Mouse (Mus musculus): ENCODE measurements around the gene Dcp1b. TPM values are rescaled to one million over a fixed set of nuclear protein-coding genes. Genes with fewer than 3 reads are reported as not detected.

Gene Dcp1b
- polyA plus RNA-seq, 1 experiment from 2014 or later = 10.6 TPM

DNA sequence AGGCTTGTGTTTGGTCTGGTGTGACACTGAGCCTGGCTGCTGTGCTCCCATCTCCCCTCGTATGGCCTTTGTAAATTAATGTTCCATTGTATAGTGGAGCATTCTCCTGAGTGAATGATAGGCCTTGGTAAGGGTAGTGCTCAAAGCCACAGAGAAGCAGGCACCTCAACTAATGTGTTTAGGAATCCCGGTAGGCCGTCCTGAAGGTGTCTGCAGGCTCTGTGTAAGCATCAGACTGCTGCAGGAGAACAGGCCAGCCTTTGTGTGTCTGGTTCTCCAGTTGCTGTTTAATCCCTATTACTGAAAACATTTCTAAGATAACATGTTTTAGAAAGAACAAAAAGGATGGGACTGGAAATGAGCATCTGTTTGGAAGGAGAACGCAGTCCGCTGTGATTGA is 43.5 kb downstream of the Dcp1b start:
- Histone ChIP-seq H3K4me3 (ENCODE audit: low read length) (no peak overlapping the region), H3K27me3 (replicated peaks; ENCODE audit: control insufficient read depth, insufficient read depth, low read length) (no peaks in the 10 kb centered on the region), H3K27ac (ENCODE audit: low read depth, low read length) (no peak overlapping the region), H3K4me1 (ENCODE audit: control insufficient read depth, insufficient read depth, low read depth, low read length) (peaks cover 2% of the 10 kb centered on the region; the same call in 1 of the 2 replicates), H3K9ac (ENCODE audit: low read depth, low read length) (no peak overlapping the region), H3K9me3 (ENCODE audit: control insufficient read depth, low read length) (no peaks in the 10 kb centered on the region), H3K36me3 (ENCODE audit: control insufficient read depth, insufficient read depth, low read length) (peaks cover 15% of the 10 kb centered on the region), H3K4me2 (ENCODE audit: low read length) (no peak overlapping the region)
- WGBS = 85% methylated on average over 5 of the region's 5 CpGs
- ATAC-seq = no peak

DNA sequence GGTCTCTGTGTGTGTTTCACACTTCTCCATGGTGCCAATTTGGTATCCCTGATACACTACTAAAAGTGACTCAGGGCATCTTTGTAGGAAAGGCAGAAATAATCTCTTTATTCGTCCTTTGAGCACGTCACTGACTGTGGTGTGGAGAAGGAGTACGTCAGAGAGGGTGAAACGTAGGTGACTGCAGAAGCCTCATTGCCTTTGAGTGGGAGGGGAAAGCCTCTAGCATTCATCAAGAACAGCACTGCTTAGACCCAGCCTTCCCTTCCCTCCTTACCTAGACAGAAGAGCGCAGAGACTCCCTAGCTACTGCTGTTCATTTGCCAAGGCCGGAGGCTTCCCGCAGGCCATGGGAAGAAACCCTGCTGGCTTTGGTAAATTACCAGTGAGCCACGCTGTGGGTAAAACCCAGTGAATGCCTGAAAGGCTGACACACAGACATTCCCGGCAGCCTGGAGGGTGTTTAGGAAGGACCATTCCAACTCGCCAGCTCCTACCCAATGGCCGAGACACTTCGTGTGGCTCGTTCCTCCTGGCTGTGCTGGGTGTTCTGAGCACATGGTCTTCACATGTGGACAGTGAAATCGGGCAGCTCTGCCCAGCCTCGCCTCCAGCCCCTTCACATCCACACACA is 44.3 kb downstream of the Dcp1b start:
- WGBS = 64% methylated on average over 15 of the region's 15 CpGs
- peaks cover 14% of the 10 kb centered on the region for H3K36me3 ChIP-seq (ENCODE audit: control insufficient read depth, insufficient read depth, low read length)

DNA sequence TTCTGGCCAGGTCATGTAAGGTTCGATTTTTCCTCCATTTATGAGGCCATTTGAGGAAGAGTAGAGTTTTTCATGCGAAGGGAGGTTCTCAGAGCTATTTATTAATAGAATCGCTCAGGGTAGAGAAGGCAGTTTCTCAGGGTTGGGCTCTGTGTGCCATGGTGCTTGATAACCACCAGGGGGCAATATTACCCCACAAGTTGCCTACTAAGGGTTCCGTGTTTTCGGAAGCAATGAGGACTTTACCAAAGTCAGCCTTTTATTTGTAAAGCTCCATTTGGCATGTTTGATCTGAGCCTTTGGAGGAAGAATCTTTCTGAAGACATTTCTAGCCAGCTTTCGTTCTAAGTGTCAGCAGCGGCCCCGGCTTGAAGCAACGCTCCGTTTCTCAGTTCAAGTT is 45.2 kb downstream of the Dcp1b start:
- H3K4me3 ChIP-seq (ENCODE audit: low read length) = no peak overlapping the region
- peaks cover 5% of the 10 kb centered on the region; the same call in 1 of the 2 replicates for H3K36me3 ChIP-seq (ENCODE audit: control insufficient read depth, insufficient read depth, low read length)
- no peak overlapping the region for H3K9ac ChIP-seq (ENCODE audit: low read depth, low read length)
- peaks cover 14% of the 10 kb centered on the region for H3K4me1 ChIP-seq (ENCODE audit: control insufficient read depth, insufficient read depth, low read depth, low read length)
- H3K9me3 ChIP-seq (ENCODE audit: control insufficient read depth, low read length) = no peaks in the 10 kb centered on the region
- WGBS = 49% methylated on average over 10 of the region's 10 CpGs
- ATAC-seq = peak; percentile 69
- no peak overlapping the region for H3K27ac ChIP-seq (ENCODE audit: low read depth, low read length)
- H3K27me3 ChIP-seq (replicated peaks; ENCODE audit: control insufficient read depth, insufficient read depth, low read length) = no peaks in the 10 kb centered on the region
- no peak overlapping the region for H3K4me2 ChIP-seq (ENCODE audit: low read length)

More for the DNA sequence above, 44.3 kb downstream of the Dcp1b start:
- no peak overlapping the region for H3K4me2 ChIP-seq (ENCODE audit: low read length)
- H3K4me3 ChIP-seq (ENCODE audit: low read length) = no peak overlapping the region
- H3K27ac ChIP-seq (ENCODE audit: low read depth, low read length) = no peak overlapping the region
- H3K9ac ChIP-seq (ENCODE audit: low read depth, low read length) = no peak overlapping the region
- no peaks in the 10 kb centered on the region for H3K9me3 ChIP-seq (ENCODE audit: control insufficient read depth, low read length)
- no peak for ATAC-seq
- peaks cover 4% of the 10 kb centered on the region for H3K4me1 ChIP-seq (ENCODE audit: control insufficient read depth, insufficient read depth, low read depth, low read length)
- no peaks in the 10 kb centered on the region for H3K27me3 ChIP-seq (replicated peaks; ENCODE audit: control insufficient read depth, insufficient read depth, low read length)

DNA sequence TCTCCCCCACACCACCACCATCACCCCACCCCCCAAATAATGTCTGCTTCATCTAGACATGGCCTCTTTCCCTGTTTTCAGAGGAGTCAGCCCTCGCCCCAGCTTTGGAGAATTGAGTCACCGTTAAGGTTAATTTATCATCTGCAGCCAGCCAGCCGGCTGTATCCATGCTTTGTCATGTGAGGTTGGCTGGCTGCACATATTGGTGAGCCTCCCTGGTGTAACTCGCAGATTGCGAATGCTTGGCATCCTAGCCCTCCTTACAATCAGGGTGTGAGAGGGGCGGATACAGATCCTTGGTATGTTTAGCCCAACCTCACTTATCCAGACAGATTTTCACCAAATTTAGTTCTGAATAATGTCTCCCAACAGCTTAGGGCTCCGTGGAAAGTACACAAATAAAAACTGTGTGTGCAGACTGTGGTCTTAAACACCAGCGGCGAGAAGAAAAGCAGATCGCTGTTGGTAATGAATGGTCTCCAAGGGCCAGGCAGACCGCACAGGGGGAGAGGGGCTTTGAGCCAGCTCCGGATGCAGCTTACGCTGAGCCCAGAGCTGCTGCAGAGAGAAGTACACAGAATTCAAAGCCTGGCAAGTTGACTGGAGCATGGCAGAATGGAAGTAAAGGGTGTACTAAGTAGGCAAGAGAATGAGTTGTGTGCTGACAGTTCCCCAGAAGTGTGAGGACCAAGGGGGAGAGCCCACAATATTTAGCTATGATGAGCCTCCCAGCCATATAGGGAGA is 49.6 kb downstream of the Dcp1b start:
- Histone ChIP-seq H3K9me3 (ENCODE audit: control insufficient read depth, low read length) (no peaks in the 10 kb centered on the region), H3K4me1 (ENCODE audit: control insufficient read depth, insufficient read depth, low read depth, low read length) (peaks cover 20% of the 10 kb centered on the region), H3K36me3 (ENCODE audit: control insufficient read depth, insufficient read depth, low read length) (no peaks in the 10 kb centered on the region), H3K9ac (ENCODE audit: low read depth, low read length) (0 out of 2 replicates have a peak overlapping the region, but pooled peaks have one; percentile 9), H3K27me3 (replicated peaks; ENCODE audit: control insufficient read depth, insufficient read depth, low read length) (no peaks in the 10 kb centered on the region), H3K4me3 (ENCODE audit: low read length) (no peak overlapping the region), H3K27ac (ENCODE audit: low read depth, low read length) (peak overlapping the region; percentile 73), H3K4me2 (ENCODE audit: low read length) (peak overlapping the region; percentile 4; the same call in 1 of the 2 replicates)
- 32% methylated on average over 13 of the region's 13 CpGs for WGBS
- peak; percentile 82 for ATAC-seq

- Histone ChIP-seq H3K4me1 (ENCODE audit: control insufficient read depth, insufficient read depth, low read depth, low read length) (peaks cover 20% of the 10 kb centered on the region), H3K36me3 (ENCODE audit: control insufficient read depth, insufficient read depth, low read length) (no peaks in the 10 kb centered on the region), H3K4me2 (ENCODE audit: low read length) (peak overlapping the region; percentile 4; the same call in 1 of the 2 replicates), H3K27me3 (replicated peaks; ENCODE audit: control insufficient read depth, insufficient read depth, low read length) (no peaks in the 10 kb centered on the region), H3K27ac (ENCODE audit: low read depth, low read length) (peak overlapping the region; percentile 73; the same call in 1 of the 2 replicates), H3K4me3 (ENCODE audit: low read length) (no peak overlapping the region), H3K9ac (ENCODE audit: low read depth, low read length) (0 out of 2 replicates have a peak overlapping the region, but pooled peaks have one; percentile 8), H3K9me3 (ENCODE audit: control insufficient read depth, low read length) (no peaks in the 10 kb centered on the region)
- 75% methylated on average over 12 of the region's 12 CpGs for WGBS
- ATAC-seq = peak; percentile 34; the same call in 1 of the 2 replicates
These were observed 50.2 kb downstream of the Dcp1b start for GRCm38 (mm10) chr6:119225226-119225625.

GRCm38 (mm10) chr6:119225731-119226130 is 50.7 kb downstream of the Dcp1b start:
- H3K4me2 ChIP-seq (ENCODE audit: low read length) = no peak overlapping the region
- no peak overlapping the region for H3K27ac ChIP-seq (ENCODE audit: low read depth, low read length)
- ATAC-seq = no peak
- H3K9me3 ChIP-seq (ENCODE audit: control insufficient read depth, low read length) = no peaks in the 10 kb centered on the region
- no peak overlapping the region for H3K9ac ChIP-seq (ENCODE audit: low read depth, low read length)
- H3K4me1 ChIP-seq (ENCODE audit: control insufficient read depth, insufficient read depth, low read depth, low read length) = peaks cover 17% of the 10 kb centered on the region
- no peak overlapping the region for H3K4me3 ChIP-seq (ENCODE audit: low read length)
- WGBS = 89% methylated on average over 6 of the region's 6 CpGs
- H3K27me3 ChIP-seq (replicated peaks; ENCODE audit: control insufficient read depth, insufficient read depth, low read length) = no peaks in the 10 kb centered on the region
- no peaks in the 10 kb centered on the region for H3K36me3 ChIP-seq (ENCODE audit: control insufficient read depth, insufficient read depth, low read length)

DNA sequence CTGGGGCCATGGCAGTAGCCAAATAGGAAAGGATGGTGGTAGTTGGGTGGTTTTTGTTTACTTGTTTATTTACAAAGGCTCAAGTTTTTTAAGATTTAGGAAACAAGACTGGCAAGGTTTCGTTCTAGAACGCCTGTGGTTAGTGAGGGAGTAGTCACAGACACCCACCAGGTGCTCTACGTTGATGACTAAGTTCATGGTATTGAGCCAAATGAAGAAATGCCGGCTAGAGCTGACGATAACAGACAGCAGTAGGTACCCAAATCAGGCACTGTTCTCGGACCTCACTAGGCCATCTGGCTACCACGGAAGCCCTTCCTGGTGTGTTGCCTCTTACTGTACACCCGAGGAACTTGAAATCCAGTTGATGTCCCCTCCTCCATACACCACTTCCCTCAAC is 51.9 kb downstream of the Dcp1b start:
- WGBS = 95% methylated on average over 8 of the region's 8 CpGs
- Histone ChIP-seq H3K4me2 (ENCODE audit: low read length) (no peak overlapping the region), H3K27me3 (replicated peaks; ENCODE audit: control insufficient read depth, insufficient read depth, low read length) (no peaks in the 10 kb centered on the region), H3K27ac (ENCODE audit: low read depth, low read length) (no peak overlapping the region), H3K4me1 (ENCODE audit: control insufficient read depth, insufficient read depth, low read depth, low read length) (peaks cover 17% of the 10 kb centered on the region), H3K9me3 (ENCODE audit: control insufficient read depth, low read length) (no peaks in the 10 kb centered on the region), H3K9ac (ENCODE audit: low read depth, low read length) (no peak overlapping the region), H3K36me3 (ENCODE audit: control insufficient read depth, insufficient read depth, low read length) (no peaks in the 10 kb centered on the region), H3K4me3 (ENCODE audit: low read length) (no peak overlapping the region)
- ATAC-seq = no peak

DNA sequence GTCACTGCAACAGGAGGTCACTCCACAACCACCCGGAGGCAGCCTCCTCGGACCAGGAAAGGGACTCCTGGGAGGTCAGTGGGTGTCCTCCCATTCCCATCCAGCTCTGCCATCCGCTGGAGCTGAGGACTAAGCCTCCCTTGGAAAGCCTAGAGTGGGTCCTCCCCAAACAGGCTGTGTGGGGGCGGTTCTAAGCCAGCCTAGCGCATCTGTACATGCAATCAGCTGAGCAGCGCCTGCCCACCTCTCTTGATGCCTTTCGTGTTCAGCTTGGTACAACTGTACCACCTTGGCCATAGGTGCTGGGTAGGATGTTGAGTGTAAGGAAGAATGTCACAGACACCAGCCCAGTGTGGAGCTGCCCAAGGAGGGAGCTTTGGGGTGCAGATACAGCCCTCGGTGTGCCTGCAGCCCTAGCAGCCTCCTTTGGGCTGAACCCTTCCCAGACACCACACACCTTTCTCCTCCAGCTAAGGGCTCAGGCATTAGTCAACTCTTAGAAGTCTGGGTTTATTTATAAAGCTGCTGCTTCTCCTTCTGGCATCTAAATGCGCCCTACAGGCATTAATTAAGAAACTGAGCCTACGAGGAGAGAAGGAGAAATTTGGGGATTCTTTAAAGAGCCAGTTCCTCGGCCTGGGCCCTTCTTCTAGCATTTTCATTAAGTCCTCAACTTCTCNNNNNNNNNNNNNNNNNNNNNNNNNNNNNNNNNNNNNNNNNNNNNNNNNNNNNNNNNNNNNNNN is 54.0 kb downstream of the Dcp1b start:
- ATAC-seq = no peak
- Histone ChIP-seq H3K27me3 (replicated peaks; ENCODE audit: control insufficient read depth, insufficient read depth, low read length) (no peaks in the 10 kb centered on the region), H3K4me1 (ENCODE audit: control insufficient read depth, insufficient read depth, low read depth, low read length) (peaks cover 17% of the 10 kb centered on the region), H3K4me2 (ENCODE audit: low read length) (no peak overlapping the region), H3K9ac (ENCODE audit: low read depth, low read length) (no peak overlapping the region), H3K9me3 (ENCODE audit: control insufficient read depth, low read length) (no peaks in the 10 kb centered on the region), H3K4me3 (ENCODE audit: low read length) (no peak overlapping the region), H3K36me3 (ENCODE audit: control insufficient read depth, insufficient read depth, low read length) (no peaks in the 10 kb centered on the region), H3K27ac (ENCODE audit: low read depth, low read length) (no peak overlapping the region)
- 83% methylated on average over 11 of the region's 11 CpGs for WGBS

- H3K36me3 ChIP-seq (ENCODE audit: control insufficient read depth, insufficient read depth, low read length) = no peaks in the 10 kb centered on the region
- no peak overlapping the region for H3K4me2 ChIP-seq (ENCODE audit: low read length)
- no peak overlapping the region for H3K27ac ChIP-seq (ENCODE audit: low read depth, low read length)
- ATAC-seq = no peak
- H3K9ac ChIP-seq (ENCODE audit: low read depth, low read length) = no peak overlapping the region
- H3K4me3 ChIP-seq (ENCODE audit: low read length) = no peak overlapping the region
- 61% methylated on average over 3 of the region's 3 CpGs for WGBS
- no peaks in the 10 kb centered on the region for H3K27me3 ChIP-seq (replicated peaks; ENCODE audit: control insufficient read depth, insufficient read depth, low read length)
- no peaks in the 10 kb centered on the region for H3K9me3 ChIP-seq (ENCODE audit: control insufficient read depth, low read length)
- peaks cover 9% of the 10 kb centered on the region for H3K4me1 ChIP-seq (ENCODE audit: control insufficient read depth, insufficient read depth, low read depth, low read length)
These were observed 58.0 kb downstream of the Dcp1b start for GRCm38 (mm10) chr6:119233066-119233465.

Measured in hindbrain, embryonic 16.5 days (tissue).